Mouse (Mus musculus): Measurements from ENCODE around the gene Sult4a1. TPM values are rescaled to one million over a fixed set of nuclear protein-coding genes. Genes with fewer than 3 reads are reported as not detected.
"Not testable (repeated sequence)": the region's sequence is repeated elsewhere in the genome, so short reads cannot be mapped to it uniquely, and the experiment has no call there.

Sult4a1 gene
- total RNA-seq, 4 experiments from 2014 or later, result 302 to 347 (median 323) TPM

DNA sequence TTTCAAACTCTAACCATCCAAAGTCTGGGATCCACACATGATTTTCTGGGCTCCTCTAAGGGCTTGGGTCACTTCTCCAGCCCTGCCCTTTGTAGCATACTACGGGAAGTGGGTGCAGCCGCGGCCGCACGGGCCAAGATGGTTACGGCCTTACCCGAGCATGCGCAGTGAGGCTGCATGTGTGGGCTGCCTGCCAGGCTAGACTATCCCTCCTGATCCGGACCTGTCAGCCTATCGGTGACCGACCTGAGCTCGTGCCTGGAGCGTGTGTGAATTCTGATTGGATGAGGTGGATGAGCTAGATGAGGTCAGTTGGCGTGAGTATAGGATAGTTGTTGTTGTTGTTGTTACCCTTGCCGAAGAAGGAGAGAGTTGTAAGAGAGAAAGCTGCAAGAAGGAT lies 8.0 kb downstream of the Sult4a1 start:
- not testable (repeated sequence) for DNase-seq (ENCODE audit: low spot score in 2 of 2)

DNA sequence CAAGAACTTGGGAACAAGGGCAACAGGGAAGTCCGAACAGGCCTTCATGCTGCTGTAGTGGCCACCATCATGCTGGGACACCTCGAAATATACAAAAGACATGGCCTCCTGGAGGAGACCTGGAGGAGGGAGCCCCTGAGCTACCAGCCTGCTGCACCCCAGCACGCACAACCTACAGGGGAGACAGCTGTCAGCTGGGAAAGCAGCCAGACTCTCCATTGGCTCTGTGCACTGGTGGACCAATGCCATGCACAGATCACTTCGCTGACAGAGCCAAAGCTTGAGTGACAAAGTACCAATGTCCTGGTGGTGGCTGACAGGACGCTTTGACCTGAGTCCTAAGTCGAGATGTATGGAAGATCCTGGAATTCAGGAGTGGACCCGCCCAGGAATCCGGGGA lies 9.5 kb downstream of the Sult4a1 start:
- no peak for DNase-seq (ENCODE audit: low spot score in 2 of 2)

DNA sequence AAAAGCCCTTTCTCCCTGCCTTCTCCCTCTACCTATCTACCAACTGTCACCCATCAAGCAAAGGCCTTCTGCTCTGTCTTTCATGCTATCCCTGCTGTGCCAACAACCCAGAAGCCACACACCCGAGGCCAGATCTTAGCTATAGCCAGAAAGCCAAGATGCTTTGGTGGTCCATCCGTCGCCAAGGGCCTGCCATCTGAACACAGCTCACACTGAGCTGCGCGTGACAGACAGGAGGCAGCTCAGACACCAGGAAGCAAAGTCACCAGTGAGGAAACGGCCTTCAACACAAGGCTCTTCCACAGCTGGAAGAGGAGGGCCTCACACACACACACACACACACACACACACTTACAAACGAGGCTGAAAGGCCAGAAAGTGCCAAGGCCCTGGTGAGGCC lies 10.6 kb downstream of the Sult4a1 start:
- no peak for DNase-seq (ENCODE audit: low spot score in 2 of 2)

- DNase-seq (ENCODE audit: low spot score in 2 of 2), result no peak
Observed at GRCm38 (mm10) chr15:84086775-84087174, 18.8 kb downstream of the Sult4a1 start.

DNA sequence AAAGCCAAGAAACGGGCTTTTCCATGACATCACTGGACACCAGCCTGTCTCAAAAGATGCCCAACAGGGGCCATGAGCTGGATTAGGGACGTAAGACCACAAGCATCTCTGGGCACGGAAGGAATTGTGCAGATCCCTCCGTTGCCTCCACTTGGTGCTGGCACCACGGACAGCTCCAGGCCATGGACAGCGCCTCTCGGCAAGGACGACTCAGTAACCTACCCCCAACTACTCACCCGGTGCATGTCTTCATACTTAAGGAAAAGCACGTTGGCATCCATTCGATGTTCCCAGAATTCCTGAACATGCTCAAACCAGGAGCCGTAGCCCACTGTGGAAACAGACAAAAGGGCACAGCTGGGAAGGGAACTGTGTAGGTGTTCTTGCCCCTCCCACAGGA lies 19.2 kb downstream of the Sult4a1 start:
- DNase-seq (ENCODE audit: low spot score in 2 of 2), result no peak

- DNase-seq (ENCODE audit: low spot score in 2 of 2), result no peak
Observed at GRCm38 (mm10) chr15:84080069-84080468, 25.5 kb downstream of the Sult4a1 start.

- DNase-seq (ENCODE audit: low spot score in 2 of 2), result no peak
Observed at GRCm38 (mm10) chr15:84079519-84079918, 26.0 kb downstream of the Sult4a1 start.

DNA sequence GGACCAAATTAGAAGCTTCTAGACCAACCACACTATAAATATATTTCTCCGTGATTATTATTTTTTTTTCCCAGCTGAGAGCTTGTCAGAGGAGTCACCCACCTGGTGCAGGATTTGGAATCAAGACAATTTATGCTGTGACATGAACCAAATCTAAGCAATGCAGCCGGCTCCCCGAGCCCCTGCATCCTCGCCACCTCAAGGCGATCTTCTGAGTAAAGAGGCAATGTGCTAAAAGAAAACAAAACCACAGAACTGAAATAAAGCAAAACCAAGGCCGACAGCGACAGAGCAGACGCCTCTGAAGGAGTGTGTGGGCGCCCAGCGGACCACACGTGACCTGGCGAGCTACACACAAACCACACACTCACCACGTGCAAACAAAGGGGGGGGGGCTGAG lies 26.9 kb downstream of the Sult4a1 start:
- no peak for DNase-seq (ENCODE audit: low spot score in 2 of 2)

DNA sequence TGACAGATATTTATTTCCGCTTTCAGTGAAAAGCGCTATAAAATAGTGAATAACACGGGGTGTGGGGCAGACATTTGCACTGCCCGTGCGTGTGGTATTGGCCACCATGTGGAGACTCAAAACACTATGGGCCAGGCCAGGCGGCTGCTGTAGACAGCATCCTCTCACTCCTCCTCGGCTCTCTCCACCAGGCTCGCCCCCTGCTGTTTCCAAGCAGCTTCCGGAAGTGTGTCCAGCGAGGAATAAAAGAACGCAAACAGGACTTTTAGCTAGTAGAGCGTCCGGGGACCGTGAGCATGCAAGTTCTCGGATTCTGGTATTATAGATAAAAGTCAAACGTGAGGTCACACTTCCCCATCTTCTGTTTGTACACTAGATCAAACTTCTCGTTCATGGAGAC lies 28.4 kb downstream of the Sult4a1 start:
- peak in 1 of 2 experiments; percentile 3 for DNase-seq (ENCODE audit: low spot score in 2 of 2)

DNA sequence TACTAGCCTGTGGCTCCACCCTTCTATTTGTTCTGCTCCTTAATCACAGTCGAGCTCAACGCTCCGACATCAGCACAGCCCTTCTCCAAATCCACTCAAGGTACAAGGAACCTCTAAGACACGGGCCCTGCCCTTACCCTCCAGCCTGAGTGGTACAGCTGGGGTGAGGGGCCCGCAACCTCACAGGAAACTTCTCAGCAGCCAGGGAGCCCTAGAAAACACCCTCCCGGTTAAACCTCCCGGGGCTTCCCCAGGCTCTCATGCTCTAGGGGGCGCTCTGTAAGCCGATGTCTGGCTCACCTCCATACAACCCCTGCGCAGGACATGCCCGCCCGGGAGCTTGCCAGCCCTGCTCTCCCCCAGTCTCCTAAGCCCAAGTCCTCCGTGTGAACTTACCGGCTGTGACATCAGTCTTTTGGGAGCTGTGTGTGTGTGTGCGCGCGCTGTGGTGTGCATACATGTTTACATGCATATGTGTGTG lies 30.8 kb downstream of the Sult4a1 start:
- DNase-seq (ENCODE audit: low spot score in 2 of 2), result peak in 1 of 2 experiments; percentile 25

DNA sequence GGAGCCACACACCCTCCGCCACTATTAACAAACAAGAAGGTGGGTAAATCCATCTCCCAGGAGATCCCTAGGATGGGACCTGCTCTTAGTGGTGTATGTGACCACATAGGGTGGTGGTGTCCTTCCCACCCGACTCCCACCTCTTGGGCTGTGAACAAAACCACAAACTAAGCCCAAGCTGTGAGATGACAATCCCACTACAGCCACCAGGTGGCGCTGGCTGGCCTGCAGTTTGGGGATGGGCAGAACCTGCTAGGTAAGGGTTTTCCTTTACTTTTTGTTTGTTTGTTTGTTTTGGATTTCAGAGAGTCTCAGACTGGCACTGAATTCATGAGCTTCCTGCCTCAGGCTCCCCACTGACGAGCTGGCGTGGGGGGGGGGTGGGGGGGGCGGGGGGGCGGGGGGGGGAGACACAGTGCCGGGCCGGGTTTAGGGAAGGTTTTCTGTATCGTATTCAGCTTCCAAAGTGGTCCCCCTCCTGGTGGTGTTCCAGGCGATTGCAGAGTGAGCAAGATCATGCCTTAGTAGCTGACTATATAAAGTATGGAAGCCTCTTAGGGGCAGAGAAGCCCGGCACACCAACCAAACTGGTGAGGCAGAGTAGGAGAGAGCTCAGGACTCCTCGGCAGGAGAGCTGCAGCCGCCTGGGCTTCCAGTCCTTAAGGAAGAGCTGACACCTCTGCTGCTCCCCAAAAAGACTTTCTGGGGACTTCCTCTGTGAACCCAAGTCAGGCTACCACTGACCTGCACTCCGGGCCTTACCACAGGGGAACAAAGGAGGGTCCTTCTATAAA lies 31.4 kb downstream of the Sult4a1 start:
- peak in 1 of 2 experiments; percentile 66 for DNase-seq (ENCODE audit: low spot score in 2 of 2)

DNA sequence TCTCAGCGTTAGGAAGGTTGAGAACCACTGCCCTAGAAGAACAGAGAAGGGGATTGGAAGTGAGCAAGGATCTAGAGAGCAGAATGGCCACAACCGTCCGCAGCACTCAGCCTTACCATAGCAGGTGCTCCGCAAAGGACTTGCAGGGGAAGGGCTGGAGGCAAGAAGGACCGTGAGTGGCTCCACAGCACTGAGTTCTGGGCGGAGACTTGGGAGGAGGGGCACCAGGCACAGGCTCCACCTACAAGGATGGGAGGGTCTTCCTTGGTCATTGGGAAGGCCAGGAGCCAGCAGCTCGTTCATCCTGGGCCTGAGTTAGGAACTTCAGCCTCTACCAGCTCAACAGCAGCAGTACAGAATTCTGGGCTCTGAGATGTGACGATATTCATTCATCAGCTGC lies 32.5 kb downstream of the Sult4a1 start:
- DNase-seq (ENCODE audit: low spot score in 2 of 2), result no peak

GRCm38 (mm10) chr15:84072226-84072625 lies 33.3 kb downstream of the Sult4a1 start:
- DNase-seq (ENCODE audit: low spot score in 2 of 2), result peak; percentile 78 to 93

DNA sequence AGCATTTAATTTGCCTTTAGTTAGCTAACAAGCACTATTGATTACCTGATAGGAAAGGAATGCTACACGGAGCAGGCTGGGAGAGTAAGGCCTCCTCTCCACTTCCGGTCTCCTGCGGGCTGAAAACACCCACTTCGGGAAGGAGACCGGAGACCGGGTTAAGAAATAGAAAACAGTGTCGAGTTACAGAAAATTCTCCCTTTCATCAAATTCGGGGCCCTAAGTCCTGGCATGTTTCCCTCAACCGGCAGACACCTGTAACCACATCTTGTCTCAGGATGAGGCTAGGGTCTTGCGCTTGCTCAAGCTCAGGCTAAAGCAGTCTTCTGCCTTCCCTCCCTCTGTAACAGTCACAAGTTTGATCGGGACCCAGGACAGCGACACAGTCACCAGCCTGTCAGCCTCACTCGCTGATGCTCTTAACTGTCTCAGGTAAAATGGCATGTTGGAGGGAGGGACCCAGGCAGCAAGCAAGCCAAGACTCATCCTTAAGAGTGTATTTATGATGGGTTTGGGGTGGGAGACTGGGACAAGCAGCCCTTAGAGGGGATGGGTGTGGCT lies 35.4 kb downstream of the Sult4a1 start:
- no peak for DNase-seq (ENCODE audit: low spot score in 2 of 2)

DNA sequence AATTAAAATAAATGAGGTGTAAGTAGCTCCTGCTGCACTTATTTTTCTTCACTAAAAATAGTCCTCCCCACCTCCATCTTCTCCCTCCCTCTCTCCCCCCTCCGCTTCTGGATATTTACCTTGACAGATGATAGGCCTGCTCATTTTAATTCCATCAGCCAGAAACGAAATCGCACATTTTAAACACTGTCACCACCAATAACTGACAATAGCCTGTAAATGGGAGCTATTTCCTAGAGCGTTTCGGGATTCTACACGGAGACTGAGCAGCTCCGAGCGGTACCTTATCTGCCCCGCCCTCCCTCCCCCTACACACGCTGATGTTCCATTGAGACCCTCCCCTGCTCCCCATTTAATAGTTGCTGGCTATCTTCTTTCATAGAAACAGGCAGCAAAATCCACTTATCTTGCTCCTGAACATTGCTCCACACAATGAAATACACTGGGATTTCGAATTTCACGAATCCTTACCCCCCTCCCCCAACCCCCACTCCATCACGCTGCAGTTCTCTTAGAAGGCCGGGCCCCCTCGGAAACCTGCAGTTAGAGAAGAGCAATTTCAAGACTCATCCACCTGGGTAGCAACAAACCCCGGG lies 36.0 kb downstream of the Sult4a1 start:
- DNase-seq (ENCODE audit: low spot score in 2 of 2), result no peak

- DNase-seq (ENCODE audit: low spot score in 2 of 2), result no peak
Observed at GRCm38 (mm10) chr15:84065701-84066100, 39.9 kb downstream of the Sult4a1 start.

DNA sequence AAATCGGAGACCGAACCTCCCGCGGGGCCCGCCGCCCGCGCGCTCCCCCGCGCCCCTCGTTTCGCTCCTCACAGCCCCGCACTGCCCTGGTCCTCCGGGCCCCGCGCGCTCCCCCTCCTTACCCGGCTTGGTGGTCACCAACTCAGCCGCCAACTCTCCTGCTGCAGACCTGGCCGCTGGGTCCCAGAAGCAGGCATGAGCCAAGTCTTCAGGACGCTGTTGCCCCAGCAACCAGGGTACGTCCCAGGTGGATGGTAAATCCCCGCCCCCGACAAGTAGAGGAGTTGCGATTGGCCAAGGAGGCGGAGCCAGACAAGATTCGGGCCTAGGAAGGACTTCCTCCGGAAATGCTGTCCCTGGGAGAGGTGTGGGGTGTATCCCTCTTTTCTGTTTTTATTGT lies 40.4 kb downstream of the Sult4a1 start, which contains the start of gene Efcab6:
Gene Efcab6, minus strand, starts transcription at position 240 of the 400 bp plus-strand sequence.
- DNase-seq (ENCODE audit: low spot score in 2 of 2), result peak in 1 of 2 experiments; percentile 47

- DNase-seq (ENCODE audit: low spot score in 2 of 2), result no peak
Observed at GRCm38 (mm10) chr15:84058841-84059240, 46.7 kb downstream of the Sult4a1 start.

DNA sequence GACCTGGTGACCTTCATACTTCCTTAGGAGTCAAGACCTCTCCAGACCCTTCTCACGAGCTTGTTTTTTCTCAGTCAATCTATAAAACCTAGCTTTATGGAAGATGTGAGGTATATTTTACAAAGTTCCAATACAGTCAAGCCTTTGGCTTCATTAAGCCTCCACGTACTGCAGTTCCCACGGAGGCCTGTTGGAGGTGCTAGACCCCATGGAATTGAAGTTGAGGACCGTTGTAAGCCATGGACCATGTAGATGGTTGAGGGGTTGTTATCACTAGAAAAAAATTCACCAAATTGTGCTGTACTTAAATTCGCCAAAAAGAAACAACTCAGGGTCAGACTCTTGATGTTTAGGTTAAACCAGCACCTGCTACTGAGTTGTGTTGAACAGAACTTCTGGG lies 49.5 kb downstream of the Sult4a1 start:
- DNase-seq (ENCODE audit: low spot score in 2 of 2), result no peak

DNA sequence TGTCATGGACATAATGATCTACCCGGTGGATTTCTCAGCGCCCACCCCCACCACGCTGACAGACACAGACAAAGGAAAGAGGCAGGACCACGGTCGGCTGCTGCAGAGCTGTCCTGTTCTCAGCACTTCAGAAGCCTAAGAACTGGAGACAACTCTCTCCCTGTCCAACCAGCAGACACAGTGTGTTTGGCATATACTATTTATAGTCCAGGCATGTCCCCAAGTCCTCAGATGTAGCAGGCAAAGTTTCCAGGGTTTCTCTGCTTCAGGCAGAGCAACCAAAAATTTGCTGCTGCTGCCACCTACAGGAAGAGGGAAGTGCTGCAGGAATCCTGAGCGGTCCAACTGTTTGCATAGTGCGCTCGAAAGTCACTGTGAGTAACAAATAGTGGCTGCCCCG lies 51.7 kb downstream of the Sult4a1 start:
- DNase-seq (ENCODE audit: low spot score in 2 of 2), result peak; percentile 65 to 82

DNA sequence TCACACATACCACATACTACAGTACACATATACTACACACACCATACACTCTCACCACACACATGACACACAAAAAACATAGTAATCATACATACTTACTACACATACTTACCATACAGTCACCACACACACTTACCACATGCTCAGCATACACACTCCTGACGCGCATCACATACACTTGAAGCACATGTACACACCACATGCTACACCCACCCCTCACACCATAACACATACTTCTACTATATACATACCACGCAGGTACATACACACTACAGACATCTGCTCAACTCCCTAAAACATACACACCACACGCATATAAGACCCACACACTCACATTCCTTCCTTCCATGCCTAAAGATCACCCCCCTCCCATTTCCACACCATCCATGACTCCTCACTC lies 52.3 kb downstream of the Sult4a1 start:
- no peak for DNase-seq (ENCODE audit: low spot score in 2 of 2)

DNA sequence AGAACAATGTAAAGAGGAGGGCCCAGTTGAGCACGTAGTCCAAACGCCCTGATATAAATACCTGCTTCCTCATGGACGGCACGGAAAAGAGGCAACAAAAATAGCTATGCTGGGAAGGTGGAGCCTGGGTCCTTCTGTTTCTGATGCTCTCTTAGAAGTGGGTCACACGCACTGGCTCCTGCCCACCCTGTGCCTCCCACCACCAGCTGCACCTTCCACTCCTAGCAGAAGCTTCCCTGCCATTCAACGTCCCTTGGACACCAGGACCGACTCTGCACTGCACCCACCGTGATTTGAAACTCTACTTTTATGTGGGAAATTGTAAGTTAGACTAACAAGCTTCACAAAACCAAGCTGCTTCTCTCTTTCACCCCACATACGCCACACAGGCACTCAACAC lies 53.2 kb downstream of the Sult4a1 start:
- DNase-seq (ENCODE audit: low spot score in 2 of 2), result no peak

Measured in layer of hippocampus, adult 8-10 months (tissue).